Mouse (Mus musculus) kidney, embryonic 15.5 days (tissue): ENCODE measurements around the gene Foxa1. TPM values are rescaled to one million over a fixed set of nuclear protein-coding genes. Genes with fewer than 3 reads are reported as not detected.
A peak's percentile ranks its signal among the peaks of the same experiment; 100 is the strongest.

Experiments used
- ATAC-seq: fragments of 200-750 bp; cut with Nextera tagmentation; replicated peaks from 2 replicates; pipeline ENCODE4 v1.8.0; 2017; ENCODE audit warnings: moderate TSS enrichment; ENCODE audit not compliant: low FRiP score
- H3K27ac ChIP-seq: fragments of 300-500 bp; sonication (generic); 2 replicates; pipeline ENCODE4 v1.5.1; 2015; ENCODE audit warnings: mild to moderate bottlenecking, inconsistent platforms
- H3K27me3 ChIP-seq: fragments of 300-500 bp; sonication (generic); 2 replicates; pipeline ENCODE4 v1.6.1; 2015; ENCODE audit warnings: inconsistent platforms
- H3K36me3 ChIP-seq: fragments of 300-500 bp; sonication (generic); 2 replicates; pipeline ENCODE4 v1.6.1; 2015; ENCODE audit warnings: inconsistent platforms
- H3K4me1 ChIP-seq: fragments of 300-500 bp; sonication (generic); 2 replicates; pipeline ENCODE4 v1.6.1; 2015; ENCODE audit warnings: inconsistent platforms
- H3K4me2 ChIP-seq: fragments of 300-500 bp; sonication (generic); 2 replicates; pipeline ENCODE4 v1.6.1; 2015; ENCODE audit warnings: moderate library complexity, mild to moderate bottlenecking, inconsistent platforms
- H3K4me3 ChIP-seq: fragments of 300-500 bp; sonication (generic); replicated peaks from 2 replicates; pipeline ENCODE4 v1.5.1; 2015; ENCODE audit warnings: mild to moderate bottlenecking, inconsistent platforms
- H3K9ac ChIP-seq: fragments of 300-500 bp; sonication (generic); 2 replicates; pipeline ENCODE4 v1.6.1; 2015; ENCODE audit warnings: mild to moderate bottlenecking, inconsistent platforms
- H3K9me3 ChIP-seq: fragments of 300-500 bp; sonication (generic); replicated peaks from 2 replicates; pipeline ENCODE4 v1.6.1; 2016; ENCODE audit warnings: inconsistent platforms
- WGBS: fragments of 180-500 bp; shearing (Covaris S2); methylation state at CpG from one replicate; pipeline ENCODE4 v1.1.7; 2015; ENCODE audit warnings: mixed read lengths; 5-methylcytosine and 5-hydroxymethylcytosine counted together
- polyA plus RNA-seq: library from polyadenylated mRNA; unstranded; fragments of >200 nt; fragmentation: Nextera tagmentation; extraction: Ambion mirVana; gene quantifications from 2 replicates; pipeline ENCODE4 v1.2.1, GENCODE M21; 2015

Gene Foxa1
- polyA plus RNA-seq, 1 experiment from 2014 or later = 0.93 TPM

DNA sequence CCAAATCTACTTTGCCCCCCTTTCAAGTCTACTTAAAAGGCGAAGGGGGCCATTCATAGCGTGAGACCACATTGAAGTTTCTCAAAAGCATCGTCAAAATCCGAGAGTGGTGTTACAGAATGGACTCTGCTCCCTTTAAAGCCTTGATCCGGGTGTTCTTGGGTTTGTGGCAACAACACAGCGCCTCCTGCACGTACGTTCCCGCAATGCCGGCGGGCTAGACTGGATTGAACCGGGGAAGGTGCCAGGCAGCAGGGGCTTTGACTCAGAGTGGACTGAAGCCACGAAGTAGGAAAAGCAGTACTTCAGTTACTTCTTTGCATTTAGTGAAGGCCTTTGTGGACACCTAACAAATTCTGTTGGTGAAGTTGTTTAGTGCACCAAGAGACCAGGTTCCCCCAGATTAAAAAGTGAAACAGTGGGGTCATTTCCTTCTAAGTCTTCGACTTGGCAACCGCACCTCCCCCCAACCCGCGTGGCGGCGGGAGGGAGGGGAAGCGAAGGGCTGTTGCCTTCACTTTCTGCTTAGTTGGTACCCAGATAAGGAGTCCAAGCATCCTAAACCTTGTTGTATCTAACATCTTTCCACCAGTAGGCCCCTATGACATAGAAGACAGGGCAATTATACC, 1.8 kb upstream of the Foxa1 start:
- Histone ChIP-seq H3K36me3 (no peaks in the 10 kb centered on the region), H3K27ac (no peak overlapping the region), H3K4me1 (peaks cover 44% of the 10 kb centered on the region), H3K9me3 (no peaks in the 10 kb centered on the region), H3K4me3 (no peak overlapping the region), H3K9ac (no peak overlapping the region), H3K27me3 (peaks cover 99% of the 10 kb centered on the region), H3K4me2 (no peak overlapping the region)
- under 1% methylated on average over 20 of the region's 20 CpGs for WGBS
- ATAC-seq = no peak

DNA sequence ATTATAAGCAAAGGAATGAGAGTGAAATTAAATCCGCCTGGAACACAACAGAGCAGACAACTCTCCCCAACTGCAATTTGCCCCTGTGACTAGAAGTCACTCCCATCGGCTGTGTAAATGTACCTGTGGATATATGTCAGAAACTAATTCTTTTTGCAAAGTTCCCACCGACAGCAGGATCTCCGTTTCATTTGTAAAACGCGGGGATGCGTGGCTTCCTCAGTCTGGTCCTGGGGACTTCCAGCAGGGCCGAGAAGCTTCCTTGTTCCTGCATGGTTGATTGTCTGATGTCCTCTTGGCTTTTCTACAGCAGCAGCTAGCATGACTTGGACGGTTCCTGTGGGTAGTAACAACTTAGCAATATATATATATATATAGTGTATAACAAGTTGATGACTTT, 1.2 kb upstream of the Foxa1 start:
- H3K36me3 ChIP-seq = no peaks in the 10 kb centered on the region
- peaks cover 50% of the 10 kb centered on the region for H3K4me1 ChIP-seq
- 2% methylated on average over 9 of the region's 9 CpGs for WGBS
- no peak overlapping the region for H3K4me2 ChIP-seq
- H3K9ac ChIP-seq = no peak overlapping the region
- peaks cover 99% of the 10 kb centered on the region for H3K27me3 ChIP-seq
- ATAC-seq = no peak
- H3K4me3 ChIP-seq = no peak overlapping the region
- no peaks in the 10 kb centered on the region for H3K9me3 ChIP-seq
- no peak overlapping the region for H3K27ac ChIP-seq

DNA sequence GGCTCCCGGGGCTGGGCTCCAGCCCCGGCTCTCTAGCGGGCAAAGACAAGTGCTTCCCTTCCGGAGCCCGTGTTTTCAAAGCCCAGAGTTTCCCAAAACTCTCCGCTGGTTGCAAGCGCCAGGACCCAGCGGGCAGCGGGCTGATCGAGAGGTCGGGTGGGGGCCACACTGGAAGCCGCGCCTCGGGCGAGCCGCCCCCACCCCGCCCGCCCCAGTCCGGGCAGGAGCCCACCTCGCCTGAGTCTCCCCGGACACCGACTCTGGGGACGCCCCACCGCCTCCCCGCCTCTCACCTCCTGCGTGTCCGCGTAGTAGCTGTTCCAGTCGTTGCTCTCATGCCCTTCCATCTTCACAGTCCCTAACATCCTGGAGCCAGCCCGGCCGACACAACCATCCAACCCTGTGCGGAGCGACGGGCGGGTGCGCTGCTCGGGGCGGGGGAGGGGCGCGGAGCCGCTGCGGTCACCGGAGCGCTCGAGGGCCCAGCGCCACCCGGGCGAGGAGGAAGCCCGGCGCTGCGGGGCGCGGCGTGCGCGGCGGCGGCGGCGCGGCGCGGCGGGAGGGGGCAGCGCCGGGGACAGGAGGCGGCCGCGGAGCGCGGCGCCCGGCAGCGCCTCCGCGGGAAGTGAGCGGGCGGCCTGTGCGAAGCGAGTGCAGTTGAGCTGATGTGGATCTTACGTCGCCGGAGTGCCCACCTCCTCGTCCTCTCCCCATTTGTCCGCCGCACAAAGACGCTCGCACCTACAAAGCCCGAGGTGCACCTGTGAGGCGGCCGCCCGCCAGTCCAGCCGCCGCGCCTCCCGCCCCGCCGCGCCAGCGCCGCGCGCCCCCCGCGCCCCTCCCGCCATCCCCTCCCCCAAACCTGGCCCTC, 1.1 kb downstream of the Foxa1 start:
- Histone ChIP-seq H3K4me1 (peaks cover 58% of the 10 kb centered on the region), H3K27me3 (peaks cover 99% of the 10 kb centered on the region), H3K9ac (peak overlapping the region; percentile 31; the same call in 1 of the 2 replicates), H3K27ac (no peak overlapping the region; the same call in 1 of the 2 replicates), H3K4me3 (peak overlapping the region; percentile 53), H3K4me2 (peak overlapping the region; percentile 93), H3K9me3 (no peaks in the 10 kb centered on the region), H3K36me3 (no peaks in the 10 kb centered on the region)
- ATAC-seq = peak; percentile 72
- under 1% methylated on average over 95 of the region's 106 CpGs for WGBS

DNA sequence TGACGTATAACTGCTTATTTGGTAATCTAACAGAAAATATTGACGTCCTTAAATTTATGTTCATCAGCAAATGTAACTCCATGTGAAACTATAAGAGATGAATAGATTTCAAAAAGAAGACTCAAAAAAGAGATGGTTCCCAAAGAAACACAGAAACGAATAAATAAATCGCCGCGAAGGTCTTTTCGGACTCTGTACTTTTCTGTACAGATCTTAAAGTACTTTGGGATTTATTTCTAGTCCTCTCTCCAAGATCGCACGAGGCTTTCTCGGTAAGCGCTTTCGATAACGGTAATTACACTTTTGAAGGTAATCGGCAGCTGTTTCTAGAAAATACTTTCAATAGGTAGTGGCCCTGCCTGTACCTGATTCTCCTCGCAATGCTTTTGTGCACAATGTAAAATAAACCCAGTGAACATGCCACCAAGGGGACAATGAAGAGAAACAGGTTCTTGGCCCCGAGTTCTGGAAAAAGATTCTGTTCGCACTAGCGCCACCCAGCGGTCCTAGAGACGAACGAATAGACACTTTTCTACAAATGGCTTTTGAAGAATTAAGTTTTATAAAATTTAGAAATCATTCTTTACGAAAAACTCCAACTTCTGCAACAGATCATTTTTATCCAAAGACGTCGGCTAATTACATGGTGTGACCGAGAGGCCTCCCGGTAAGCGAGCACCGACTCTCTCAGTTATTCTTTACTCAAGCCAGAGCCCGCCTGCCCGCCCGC, 1.9 kb downstream of the Foxa1 start:
- no peaks in the 10 kb centered on the region for H3K36me3 ChIP-seq
- peaks cover 95% of the 10 kb centered on the region for H3K27me3 ChIP-seq
- no peak; the same call in 1 of the 2 replicates for ATAC-seq
- H3K27ac ChIP-seq = no peak overlapping the region
- no peaks in the 10 kb centered on the region for H3K9me3 ChIP-seq
- H3K9ac ChIP-seq = 0 out of 2 replicates have a peak overlapping the region, but pooled peaks have one; percentile 31
- peak overlapping the region; percentile 53 for H3K4me3 ChIP-seq
- peaks cover 53% of the 10 kb centered on the region for H3K4me1 ChIP-seq
- H3K4me2 ChIP-seq = peak overlapping the region; percentile 93
- 1% methylated on average over 31 of the region's 31 CpGs for WGBS

DNA sequence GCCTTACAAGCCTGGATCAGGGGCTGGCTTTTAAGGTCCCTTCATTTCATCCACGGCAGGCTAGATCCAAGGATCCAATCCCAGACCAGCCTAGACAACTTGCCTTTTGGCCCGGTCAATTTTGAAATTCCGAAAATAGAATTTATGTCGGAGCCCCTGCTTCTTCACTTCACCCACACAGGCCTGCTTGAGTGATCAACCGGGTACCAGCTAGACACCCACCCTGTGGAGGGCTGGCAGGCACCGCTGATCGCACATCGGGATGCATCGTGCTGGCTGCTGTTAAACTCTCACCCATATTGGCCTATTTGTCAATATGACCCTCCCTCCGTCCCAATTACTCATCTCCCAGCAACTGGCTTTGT, 3.1 kb downstream of the Foxa1 start:
- Histone ChIP-seq H3K27ac (no peak overlapping the region), H3K9me3 (no peaks in the 10 kb centered on the region), H3K36me3 (no peaks in the 10 kb centered on the region), H3K4me2 (no peak overlapping the region; the same call in 1 of the 2 replicates), H3K27me3 (peaks cover 95% of the 10 kb centered on the region), H3K4me3 (peak overlapping the region; percentile 24), H3K4me1 (peaks cover 48% of the 10 kb centered on the region), H3K9ac (no peak overlapping the region)
- ATAC-seq = no peak
- 2% methylated on average over 10 of the region's 10 CpGs for WGBS

DNA sequence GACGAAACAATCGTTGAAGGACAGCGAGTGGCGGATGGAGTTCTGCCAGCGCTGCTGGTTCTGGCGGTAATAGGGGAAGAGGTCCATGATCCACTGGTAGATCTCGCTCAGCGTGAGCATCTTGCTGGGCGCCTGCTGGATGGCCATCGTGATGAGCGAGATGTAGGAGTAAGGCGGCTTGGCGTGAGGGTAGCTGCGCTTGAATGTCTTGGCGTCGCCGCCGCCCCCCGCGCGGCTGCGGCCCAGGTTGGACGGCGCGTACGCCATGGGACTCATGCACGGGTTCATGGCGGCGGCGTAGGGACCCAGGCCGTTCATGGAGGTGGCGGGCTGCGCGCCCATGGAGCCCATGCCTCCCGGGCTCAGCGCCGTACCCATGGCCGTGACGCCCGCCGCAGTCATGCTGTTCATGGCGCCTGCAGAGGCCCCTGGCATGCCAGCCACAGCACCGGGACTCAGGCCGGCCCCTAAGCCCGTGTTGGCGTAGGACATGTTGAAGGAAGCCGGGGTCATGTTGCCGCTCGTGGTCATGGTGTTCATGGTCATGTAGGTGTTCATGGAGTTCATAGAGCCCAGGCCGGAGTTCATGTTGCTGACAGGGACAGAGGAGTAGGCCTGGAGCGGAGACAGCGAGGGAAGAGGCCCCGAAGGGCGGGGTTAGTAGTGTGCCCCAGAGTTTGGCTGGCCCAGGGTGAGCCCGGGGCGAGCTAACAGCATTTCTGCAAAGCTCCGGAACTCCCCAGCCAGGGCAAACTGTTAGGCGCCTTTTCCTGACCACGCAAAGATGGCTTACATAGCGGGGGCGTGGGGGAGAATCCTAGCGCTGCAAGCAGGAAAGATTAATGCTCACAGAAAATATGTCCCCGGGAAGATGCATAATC, 3.7 kb downstream of the Foxa1 start:
- Histone ChIP-seq H3K36me3 (no peaks in the 10 kb centered on the region), H3K27ac (no peak overlapping the region), H3K9me3 (no peaks in the 10 kb centered on the region), H3K4me1 (peaks cover 49% of the 10 kb centered on the region), H3K4me3 (peak overlapping the region; percentile 24), H3K9ac (no peak overlapping the region), H3K27me3 (peaks cover 95% of the 10 kb centered on the region), H3K4me2 (peak overlapping the region; percentile 26)
- 4% methylated on average over 63 of the region's 63 CpGs for WGBS
- ATAC-seq = no peak

DNA sequence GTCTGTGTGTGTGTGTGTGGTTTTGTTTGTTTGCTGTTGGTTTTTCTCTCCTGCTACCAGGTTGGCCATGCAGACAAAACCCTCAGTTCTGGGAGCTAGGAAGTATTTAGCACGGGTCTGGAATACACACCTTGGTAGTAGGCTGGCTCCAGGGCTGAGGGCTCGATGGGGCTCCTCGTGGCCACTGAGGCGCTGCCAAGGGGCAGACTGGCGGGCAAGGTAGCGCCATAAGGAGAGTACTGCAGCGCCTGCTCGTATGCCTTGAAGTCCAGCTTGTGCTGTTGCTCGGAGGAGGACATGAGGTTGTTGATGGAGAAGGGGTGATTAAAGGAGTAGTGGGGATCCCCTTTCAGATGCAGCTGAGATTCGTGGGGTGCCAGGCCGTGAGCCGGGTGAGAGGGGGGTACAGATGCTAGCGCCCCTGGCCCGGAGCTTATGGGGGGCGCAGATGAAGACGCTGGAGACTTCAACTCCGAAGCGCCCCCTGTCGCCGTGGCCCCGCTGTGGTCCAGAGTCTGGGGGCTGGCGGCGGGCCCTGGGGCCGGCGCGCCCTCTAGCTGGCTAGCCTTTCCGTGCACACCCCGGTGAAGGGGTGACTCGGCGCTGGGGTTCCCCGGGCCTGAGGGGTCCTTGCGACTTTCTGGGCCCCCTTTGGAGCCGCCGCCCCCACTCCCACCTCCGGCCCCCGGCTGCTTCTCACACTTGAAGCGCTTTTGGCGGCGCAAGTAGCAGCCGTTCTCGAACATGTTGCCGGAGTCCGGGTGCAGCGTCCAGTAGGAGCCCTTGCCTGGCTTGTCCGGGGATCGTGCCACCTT, 4.6 kb downstream of the Foxa1 start:
- no peaks in the 10 kb centered on the region for H3K9me3 ChIP-seq
- H3K27me3 ChIP-seq = peaks cover 90% of the 10 kb centered on the region
- no peaks in the 10 kb centered on the region for H3K36me3 ChIP-seq
- peaks cover 49% of the 10 kb centered on the region for H3K4me1 ChIP-seq
- H3K4me3 ChIP-seq = peak overlapping the region; percentile 24
- H3K27ac ChIP-seq = no peak overlapping the region
- no peak; the same call in 1 of the 2 replicates for ATAC-seq
- peak overlapping the region; percentile 26 for H3K4me2 ChIP-seq
- no peak overlapping the region for H3K9ac ChIP-seq
- 3% methylated on average over 46 of the region's 46 CpGs for WGBS

DNA sequence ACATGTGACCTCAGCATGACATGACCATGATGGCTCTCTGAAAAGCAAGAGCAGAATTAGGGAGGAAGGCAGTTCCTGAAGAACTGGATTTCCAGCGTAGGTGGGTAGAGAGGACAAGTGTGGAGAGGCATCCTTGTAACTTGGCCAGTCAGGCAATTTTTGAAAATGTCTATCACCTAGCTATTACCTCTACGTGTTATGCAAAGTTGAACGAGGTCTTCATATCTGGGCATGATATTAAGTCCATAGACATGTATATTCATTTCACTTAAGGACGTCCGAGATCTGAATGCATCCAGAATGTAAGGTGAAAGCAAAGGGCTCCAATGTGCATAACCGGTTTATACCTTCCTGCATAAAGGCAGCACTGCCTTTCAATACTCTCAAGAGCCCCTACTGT, 5.6 kb downstream of the Foxa1 start:
- peaks cover 90% of the 10 kb centered on the region for H3K27me3 ChIP-seq
- peaks cover 39% of the 10 kb centered on the region for H3K4me1 ChIP-seq
- no peak overlapping the region for H3K4me3 ChIP-seq
- H3K4me2 ChIP-seq = no peak overlapping the region
- 10% methylated on average over 6 of the region's 6 CpGs for WGBS
- no peaks in the 10 kb centered on the region for H3K9me3 ChIP-seq
- no peaks in the 10 kb centered on the region for H3K36me3 ChIP-seq
- H3K27ac ChIP-seq = no peak overlapping the region
- H3K9ac ChIP-seq = no peak overlapping the region
- no peak for ATAC-seq

DNA sequence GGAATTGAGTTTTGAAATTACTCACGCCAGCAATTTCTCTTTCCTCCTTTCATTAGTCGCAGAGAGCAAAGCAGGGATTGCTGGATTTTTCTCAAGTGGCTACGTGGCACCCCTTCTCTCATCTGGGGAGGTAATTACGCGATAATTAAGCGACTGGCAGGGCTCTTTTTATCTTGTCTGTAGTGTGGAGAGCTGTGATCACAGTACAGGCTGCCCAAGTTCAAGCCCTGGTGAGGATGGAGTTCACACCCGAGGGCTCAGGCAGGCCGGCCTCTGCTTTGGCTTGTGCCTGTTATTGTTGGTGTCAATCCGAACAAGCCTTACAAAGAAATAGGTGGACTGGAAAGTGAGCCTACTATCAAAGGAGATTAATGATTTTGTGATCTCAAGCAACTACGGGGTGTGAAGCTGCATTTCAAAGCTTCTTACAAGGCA, 7.1 kb downstream of the Foxa1 start:
- H3K4me2 ChIP-seq = peak overlapping the region; percentile 57; the same call in 1 of the 2 replicates

DNA sequence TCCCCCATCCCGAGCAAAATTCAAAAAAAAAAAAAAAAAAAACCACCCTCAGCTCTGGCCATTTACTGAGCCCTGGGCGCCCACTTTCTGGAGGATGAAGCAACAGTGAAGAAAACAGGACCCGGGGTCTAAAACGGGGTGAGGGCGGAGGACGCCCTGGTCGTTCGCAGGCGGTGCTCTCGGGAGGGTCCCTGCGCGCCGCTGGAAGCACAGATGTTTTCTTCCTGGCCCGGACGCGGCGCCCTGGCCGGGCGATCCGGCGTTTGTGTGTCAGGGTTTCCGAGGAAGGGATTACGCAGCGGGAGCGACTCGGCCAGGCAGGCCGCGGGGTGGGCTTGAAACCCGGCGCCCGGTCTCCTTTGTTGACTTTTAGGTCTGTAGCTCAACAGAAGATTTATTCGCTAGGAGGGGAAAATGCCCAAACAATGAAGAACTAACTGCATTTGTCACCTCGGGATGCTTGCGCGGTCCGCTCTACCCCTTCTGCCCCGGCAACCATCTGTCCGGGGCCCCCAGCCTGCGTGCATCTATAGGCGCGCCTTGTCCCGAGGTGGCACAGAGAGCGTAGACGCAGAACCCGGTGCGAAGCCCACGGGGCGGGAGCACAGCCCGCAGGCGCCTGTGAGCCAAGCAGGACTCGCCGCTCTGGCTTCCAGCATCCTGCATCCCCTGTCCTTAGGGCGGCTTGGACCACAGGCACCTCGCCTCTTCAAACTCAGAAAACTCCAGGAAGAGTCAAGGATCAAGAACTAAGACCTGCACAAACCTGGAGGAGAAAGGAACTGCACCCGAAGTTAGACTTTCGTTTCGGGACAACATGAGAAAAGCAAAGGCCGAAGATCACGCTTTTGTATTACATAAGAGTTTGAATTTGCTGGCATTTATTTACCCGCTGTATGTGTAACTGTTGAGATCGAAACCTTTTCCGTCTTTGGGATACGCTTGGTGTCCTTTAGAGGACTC, 7.8 kb downstream of the Foxa1 start:
- peak overlapping the region; percentile 35 for H3K4me3 ChIP-seq
- no peaks in the 10 kb centered on the region for H3K9me3 ChIP-seq
- H3K27me3 ChIP-seq = peaks cover 91% of the 10 kb centered on the region
- peaks cover 36% of the 10 kb centered on the region for H3K4me1 ChIP-seq
- H3K27ac ChIP-seq = no peak overlapping the region
- H3K36me3 ChIP-seq = no peaks in the 10 kb centered on the region
- H3K4me2 ChIP-seq = peak overlapping the region; percentile 57
- ATAC-seq = peak; percentile 49; the same call in 1 of the 2 replicates
- no peak overlapping the region for H3K9ac ChIP-seq
- 2% methylated on average over 63 of the region's 63 CpGs for WGBS

More for the DNA sequence above, 7.1 kb downstream of the Foxa1 start:
- H3K9me3 ChIP-seq = no peaks in the 10 kb centered on the region
- no peaks in the 10 kb centered on the region for H3K36me3 ChIP-seq
- peaks cover 90% of the 10 kb centered on the region for H3K27me3 ChIP-seq
- H3K4me1 ChIP-seq = peaks cover 36% of the 10 kb centered on the region
- no peak for ATAC-seq
- no peak overlapping the region for H3K9ac ChIP-seq
- H3K27ac ChIP-seq = no peak overlapping the region
- WGBS = 2% methylated on average over 10 of the region's 10 CpGs
- H3K4me3 ChIP-seq = peak overlapping the region; percentile 35
